Mouse (Mus musculus) hindbrain, embryonic 16.5 days (tissue): ENCODE data around the gene Rbm8a. TPM values are rescaled to one million over a fixed set of nuclear protein-coding genes. Genes with fewer than 3 reads are reported as not detected.

Experiments used
- ATAC-seq: fragments of 200-750 bp; cut with Nextera tagmentation; 2 replicates; pipeline ENCODE4 v1.8.0; 2017; ENCODE audit warnings: moderate TSS enrichment, moderate library complexity
- H3K27ac ChIP-seq: fragments of 300-500 bp; sonication (generic); 2 replicates; pipeline ENCODE4 v1.5.1; 2014; ENCODE audit warnings: low read depth, mild to moderate bottlenecking, control low read depth, low read length, moderate library complexity
- H3K27me3 ChIP-seq: fragments of 300-500 bp; sonication (generic); replicated peaks from 2 replicates; pipeline ENCODE4 v1.6.1; 2014; ENCODE audit warnings: low read length; ENCODE audit not compliant: control insufficient read depth, insufficient read depth
- H3K36me3 ChIP-seq: fragments of 300-500 bp; sonication (generic); 2 replicates; pipeline ENCODE4 v1.6.1; 2014; ENCODE audit warnings: mild to moderate bottlenecking, low read length, moderate library complexity, mixed read lengths; ENCODE audit not compliant: control insufficient read depth, insufficient read depth
- H3K4me1 ChIP-seq: fragments of 300-500 bp; sonication (generic); 2 replicates; pipeline ENCODE4 v1.6.1; 2014; ENCODE audit warnings: low read depth, low read length; ENCODE audit not compliant: control insufficient read depth, insufficient read depth
- H3K4me2 ChIP-seq: fragments of 300-500 bp; sonication (generic); 2 replicates; pipeline ENCODE4 v1.6.1; 2014; ENCODE audit warnings: mild to moderate bottlenecking, low read length, control low read depth, moderate library complexity
- H3K4me3 ChIP-seq: fragments of 300-500 bp; sonication (generic); 2 replicates; pipeline ENCODE4 v1.5.1; 2014; ENCODE audit warnings: mild to moderate bottlenecking, low read length, control low read depth, moderate library complexity
- H3K9ac ChIP-seq: fragments of 300-500 bp; sonication (generic); 2 replicates; pipeline ENCODE4 v1.6.1; 2014; ENCODE audit warnings: low read depth, mild to moderate bottlenecking, control low read depth, low read length, moderate library complexity
- H3K9me3 ChIP-seq: fragments of 300-500 bp; sonication (generic); 2 replicates; pipeline ENCODE4 v1.6.1; 2014; ENCODE audit warnings: mild to moderate bottlenecking, low read length, moderate library complexity; ENCODE audit not compliant: control insufficient read depth
- WGBS: fragments of 180-500 bp; shearing (Covaris S2); extraction: QIAGEN DNeasy Blood & Tissue Kit; methylation state at CpG from one replicate; pipeline ENCODE4 v1.1.7; 2014; 5-methylcytosine and 5-hydroxymethylcytosine counted together
- polyA plus RNA-seq: library from polyadenylated mRNA; unstranded; fragments of >200 nt; fragmentation: Nextera tagmentation; extraction: Ambion mirVana; gene quantifications from 2 replicates; pipeline ENCODE4 v1.2.1, GENCODE M21; 2015

Gene Rbm8a
- polyA plus RNA-seq, 1 experiment from 2014 or later: 110 TPM

- no peaks in the 10 kb centered on the region for H3K9me3 ChIP-seq
- H3K4me1 ChIP-seq: peaks cover 24% of the 10 kb centered on the region
- ATAC-seq: no peak
- no peak overlapping the region for H3K9ac ChIP-seq
- peaks cover 17% of the 10 kb centered on the region for H3K36me3 ChIP-seq
- no peaks in the 10 kb centered on the region for H3K27me3 ChIP-seq
- 81% methylated on average over 1 of the region's 1 CpGs for WGBS
- H3K4me3 ChIP-seq: no peak overlapping the region
- H3K4me2 ChIP-seq: no peak overlapping the region
- H3K27ac ChIP-seq: no peak overlapping the region
Measured at GRCm38 (mm10) chr3:96634015-96634414, 4.3 kb downstream of the Rbm8a start.

GRCm38 (mm10) chr3:96634928-96635879, 5.5 kb downstream of the Rbm8a start, which contains the start of the genes Pex11b and Gm42957:
Pex11b (plus strand) TSS chr3:96635376.
Gm42957 (plus strand) TSS chr3:96635474.
- Histone ChIP-seq H3K27ac (peak within 1 kb of the TSS; percentile 85), H3K9ac (peak within 1 kb of the TSS; percentile 92), H3K27me3 (no peaks in the 10 kb centered on the region), H3K4me3 (peak within 1 kb of the TSS; percentile 81), H3K4me1 (peaks cover 21% of the 10 kb centered on the region), H3K4me2 (peak within 1 kb of the TSS; percentile 79), H3K36me3 (peaks cover 24% of the 10 kb centered on the region), H3K9me3 (no peaks in the 10 kb centered on the region)
- WGBS: 2% methylated on average over 60 of the region's 60 CpGs
- peak; percentile 90 for ATAC-seq

- Histone ChIP-seq H3K9me3 (no peaks in the 10 kb centered on the region), H3K4me2 (peak overlapping the region; percentile 79), H3K27me3 (no peaks in the 10 kb centered on the region), H3K27ac (peak overlapping the region; percentile 85; the same call in 1 of the 2 replicates), H3K4me3 (peak overlapping the region; percentile 81), H3K9ac (peak overlapping the region; percentile 92), H3K36me3 (peaks cover 27% of the 10 kb centered on the region), H3K4me1 (peaks cover 16% of the 10 kb centered on the region)
- ATAC-seq: no peak
- WGBS: 15% methylated on average over 15 of the region's 15 CpGs
Measured at GRCm38 (mm10) chr3:96635906-96636305, 6.2 kb downstream of the Rbm8a start.

GRCm38 (mm10) chr3:96636448-96636847, 6.7 kb downstream of the Rbm8a start:
- Histone ChIP-seq H3K36me3 (peaks cover 27% of the 10 kb centered on the region), H3K4me2 (peak overlapping the region; percentile 79), H3K9me3 (no peaks in the 10 kb centered on the region), H3K9ac (peak overlapping the region; percentile 92), H3K4me3 (peak overlapping the region; percentile 81), H3K27ac (no peak overlapping the region), H3K4me1 (peaks cover 11% of the 10 kb centered on the region), H3K27me3 (no peaks in the 10 kb centered on the region)
- WGBS: 74% methylated on average over 11 of the region's 11 CpGs
- no peak for ATAC-seq

- H3K27me3 ChIP-seq: no peaks in the 10 kb centered on the region
- ATAC-seq: no peak
- H3K4me1 ChIP-seq: peaks cover 11% of the 10 kb centered on the region
- H3K9ac ChIP-seq: no peak overlapping the region
- H3K27ac ChIP-seq: no peak overlapping the region
- no peak overlapping the region for H3K4me2 ChIP-seq
- WGBS: 81% methylated on average over 1 of the region's 1 CpGs
- H3K9me3 ChIP-seq: no peaks in the 10 kb centered on the region
- peaks cover 24% of the 10 kb centered on the region for H3K36me3 ChIP-seq
- no peak overlapping the region for H3K4me3 ChIP-seq
Measured at GRCm38 (mm10) chr3:96639219-96639618, 9.5 kb downstream of the Rbm8a start.

- H3K36me3 ChIP-seq: peaks cover 13% of the 10 kb centered on the region; the same call in 1 of the 2 replicates
- 66% methylated on average over 7 of the region's 7 CpGs for WGBS
- no peak within 1 kb of the TSS for H3K4me3 ChIP-seq
- no peaks in the 10 kb centered on the region for H3K4me1 ChIP-seq
- no peaks in the 10 kb centered on the region for H3K27me3 ChIP-seq
- no peak within 1 kb of the TSS for H3K27ac ChIP-seq
- H3K9ac ChIP-seq: no peak within 1 kb of the TSS
- no peak within 1 kb of the TSS for H3K4me2 ChIP-seq
- H3K9me3 ChIP-seq: no peaks in the 10 kb centered on the region
- ATAC-seq: no peak
Measured at GRCm38 (mm10) chr3:96645018-96645649, 15.4 kb downstream of the Rbm8a start, which contains the start of gene Itga10. Itga10 (plus strand) TSS chr3:96645584.

GRCm38 (mm10) chr3:96647365-96647764, 17.6 kb downstream of the Rbm8a start:
- Histone ChIP-seq H3K27ac (no peak overlapping the region), H3K9me3 (no peaks in the 10 kb centered on the region), H3K27me3 (no peaks in the 10 kb centered on the region), H3K4me3 (no peak overlapping the region), H3K36me3 (peaks cover 9% of the 10 kb centered on the region; the same call in 1 of the 2 replicates), H3K4me2 (no peak overlapping the region), H3K4me1 (no peaks in the 10 kb centered on the region), H3K9ac (no peak overlapping the region)
- no peak for ATAC-seq
- 90% methylated on average over 3 of the region's 3 CpGs for WGBS

GRCm38 (mm10) chr3:96660901-96661300, 31.2 kb downstream of the Rbm8a start:
- Histone ChIP-seq H3K27ac (no peak overlapping the region), H3K9ac (no peak overlapping the region), H3K4me1 (peaks cover 14% of the 10 kb centered on the region; the same call in 1 of the 2 replicates), H3K27me3 (no peaks in the 10 kb centered on the region), H3K4me3 (no peak overlapping the region), H3K4me2 (no peak overlapping the region), H3K36me3 (no peaks in the 10 kb centered on the region), H3K9me3 (no peaks in the 10 kb centered on the region)
- no peak for ATAC-seq
- 89% methylated on average over 2 of the region's 2 CpGs for WGBS
